Mouse (Mus musculus) WW6 (cell line): ENCODE results near the gene Cbs.
"Not testable (repeated sequence)": the region's sequence is repeated elsewhere in the genome, so short reads cannot be mapped to it uniquely, and the experiment has no call there.

Source experiments
- DNase-seq: peaks from one replicate; pipeline ENCODE4 v3.0.0-alpha.2; 2013; ENCODE audit warnings: low read depth, low spot score

Gene Cbs

DNA sequence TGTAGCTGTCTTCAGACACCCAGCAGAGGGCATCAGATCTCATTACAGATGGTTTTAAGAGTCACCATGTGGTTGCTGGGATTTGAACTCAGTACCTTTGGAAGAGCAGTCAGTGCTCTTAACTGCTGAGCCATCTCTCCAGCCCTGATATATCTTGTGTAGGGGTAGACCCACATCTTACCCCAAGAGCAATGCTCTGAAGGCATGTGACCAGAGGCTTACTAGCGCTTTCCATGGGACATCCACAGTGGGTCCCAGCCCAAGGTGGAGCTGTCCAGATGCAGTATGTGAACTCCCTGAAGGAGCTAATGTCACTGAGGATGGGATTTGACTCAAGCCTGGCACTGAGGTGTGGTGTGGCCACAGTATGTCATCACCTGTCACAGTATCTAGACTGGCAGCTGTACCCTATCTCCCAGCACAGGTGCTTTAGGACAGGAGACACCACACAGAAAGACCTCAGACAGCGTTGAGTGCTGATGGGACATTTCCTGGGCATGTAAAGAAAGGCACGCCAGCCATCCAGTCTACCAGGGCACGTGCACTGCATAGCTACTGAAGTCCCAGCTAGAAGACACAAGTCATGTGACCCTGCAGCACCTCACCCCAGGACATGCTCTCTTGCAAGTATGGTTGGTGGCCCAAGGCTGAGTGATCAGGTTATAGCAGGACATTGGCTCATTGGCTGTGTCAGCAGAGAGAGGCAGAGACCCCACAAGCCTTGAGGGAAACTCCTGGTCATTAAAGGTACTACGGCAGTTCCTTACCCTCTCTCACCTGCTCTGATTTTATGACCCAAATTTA, 9.4 kb upstream of the Cbs start:
- DNase-seq: no peak

DNA sequence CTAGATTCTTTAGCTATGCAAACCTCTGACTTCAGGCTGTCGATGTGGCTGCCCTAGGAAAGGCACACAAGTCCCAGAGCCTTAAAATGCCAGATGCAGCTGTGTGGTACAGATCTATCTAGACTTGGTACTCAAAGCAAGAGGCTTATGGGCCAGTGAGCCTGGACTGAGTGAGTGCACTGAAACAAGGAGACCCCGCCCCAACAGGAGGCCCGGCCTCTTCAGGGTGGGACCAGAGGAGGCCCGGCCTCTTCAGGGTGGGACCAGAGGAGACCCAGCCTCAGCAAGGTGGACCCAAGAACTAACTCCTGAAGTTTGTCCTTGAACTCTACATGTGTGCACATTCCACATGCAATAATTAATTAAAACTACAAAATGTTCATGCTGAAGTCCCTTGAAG, 5.9 kb upstream of the Cbs start:
- no peak for DNase-seq

- no peak for DNase-seq
These were observed 5.3 kb upstream of the Cbs start for GRCm38 (mm10) chr17:31642331-31642730.

GRCm38 (mm10) chr17:31639651-31640050, 2.6 kb upstream of the Cbs start:
- no peak for DNase-seq

DNA sequence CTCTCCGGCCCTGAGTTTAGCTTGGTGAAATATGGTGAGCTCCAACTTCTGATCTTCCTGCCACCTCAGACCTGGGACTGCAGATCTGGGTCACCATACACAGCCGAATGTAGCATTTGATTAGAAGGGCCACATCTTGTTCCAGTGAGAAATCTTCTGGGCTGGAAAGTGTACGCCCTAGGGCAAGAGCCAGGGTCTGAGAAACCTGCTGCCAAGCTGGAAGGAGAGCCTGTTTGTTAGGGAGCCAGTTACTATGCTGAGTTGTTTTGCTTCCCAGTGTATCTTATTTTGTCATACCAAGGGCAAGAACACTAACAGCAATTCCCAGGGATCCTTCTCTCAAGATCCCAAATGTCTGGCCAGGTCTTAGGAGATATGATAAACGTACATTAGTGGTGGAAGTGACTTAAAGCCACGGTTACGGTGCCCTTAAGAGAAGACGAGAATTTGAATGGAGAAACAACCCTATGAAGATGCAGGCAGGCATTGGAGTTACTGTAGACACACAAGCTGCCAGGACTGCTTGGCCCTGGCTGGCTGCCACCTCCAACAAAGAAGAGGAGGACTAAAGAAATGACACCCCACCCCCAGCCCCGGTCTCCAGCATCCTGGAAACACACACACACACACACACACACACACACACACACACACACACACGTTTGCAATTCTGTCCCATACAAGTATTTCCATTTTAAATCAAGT, 980 bp upstream of the Cbs start:
- no peak for DNase-seq

GRCm38 (mm10) chr17:31636277-31636941, 629 bp downstream of the Cbs start:
- DNase-seq: no peak

DNA sequence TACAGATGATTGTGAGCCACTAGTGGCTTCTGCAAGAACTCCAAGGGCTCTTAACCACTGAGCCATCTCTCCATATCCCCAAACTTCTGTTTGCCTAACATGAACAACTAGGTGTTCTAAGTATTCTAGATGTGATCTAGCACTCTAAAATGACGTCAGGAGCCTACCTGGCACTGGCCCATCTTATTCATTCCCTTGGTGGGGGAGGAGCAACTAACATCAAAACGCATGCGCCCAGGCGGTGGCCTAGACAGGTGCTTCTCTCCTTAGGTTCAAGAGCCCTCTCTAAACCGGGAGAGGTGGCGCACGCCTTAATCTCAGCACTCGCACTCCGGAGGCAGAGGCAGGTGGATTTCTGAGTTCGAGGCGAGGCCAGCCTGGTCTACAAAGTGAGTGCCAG, 1.3 kb downstream of the Cbs start:
- DNase-seq: no peak

DNA sequence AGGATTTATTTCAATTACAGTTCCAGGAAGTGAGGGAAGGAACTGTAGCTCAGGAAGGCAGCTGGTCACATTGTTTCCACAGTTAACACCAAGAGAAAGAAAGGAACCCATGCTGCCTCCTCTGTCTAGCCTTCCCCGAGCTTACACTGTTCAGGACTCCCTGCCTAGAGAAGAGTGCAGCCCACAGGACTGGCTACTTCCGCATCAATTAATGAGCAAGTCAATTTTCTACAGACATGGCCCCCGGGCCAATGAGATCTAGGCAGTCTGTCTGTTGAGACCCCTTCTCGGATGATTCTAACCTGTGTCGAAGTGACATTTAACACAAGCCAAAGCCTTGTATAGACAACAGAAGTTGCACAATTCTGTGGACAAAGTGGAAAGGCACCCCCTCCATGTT, 2.1 kb downstream of the Cbs start:
- DNase-seq: no peak

DNA sequence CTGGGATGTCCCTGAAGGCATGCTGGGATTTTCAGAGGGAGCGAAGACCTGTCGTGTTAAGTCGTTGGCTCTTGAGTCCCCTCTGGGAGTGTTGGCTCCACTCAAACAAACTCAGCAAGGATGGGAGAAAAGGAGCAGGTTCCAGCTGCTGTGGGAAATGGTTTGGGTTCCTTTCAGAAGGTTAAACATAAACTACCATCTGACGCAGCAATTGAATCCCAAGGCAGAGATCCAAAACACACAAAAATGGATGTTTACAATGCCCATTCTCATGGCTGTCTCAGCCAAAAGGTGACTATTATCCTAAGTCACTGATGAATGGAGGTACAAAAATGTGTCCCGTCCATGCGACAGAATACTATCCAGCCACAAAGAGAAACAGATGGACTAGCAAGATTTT, 4.0 kb downstream of the Cbs start:
- no peak for DNase-seq

DNA sequence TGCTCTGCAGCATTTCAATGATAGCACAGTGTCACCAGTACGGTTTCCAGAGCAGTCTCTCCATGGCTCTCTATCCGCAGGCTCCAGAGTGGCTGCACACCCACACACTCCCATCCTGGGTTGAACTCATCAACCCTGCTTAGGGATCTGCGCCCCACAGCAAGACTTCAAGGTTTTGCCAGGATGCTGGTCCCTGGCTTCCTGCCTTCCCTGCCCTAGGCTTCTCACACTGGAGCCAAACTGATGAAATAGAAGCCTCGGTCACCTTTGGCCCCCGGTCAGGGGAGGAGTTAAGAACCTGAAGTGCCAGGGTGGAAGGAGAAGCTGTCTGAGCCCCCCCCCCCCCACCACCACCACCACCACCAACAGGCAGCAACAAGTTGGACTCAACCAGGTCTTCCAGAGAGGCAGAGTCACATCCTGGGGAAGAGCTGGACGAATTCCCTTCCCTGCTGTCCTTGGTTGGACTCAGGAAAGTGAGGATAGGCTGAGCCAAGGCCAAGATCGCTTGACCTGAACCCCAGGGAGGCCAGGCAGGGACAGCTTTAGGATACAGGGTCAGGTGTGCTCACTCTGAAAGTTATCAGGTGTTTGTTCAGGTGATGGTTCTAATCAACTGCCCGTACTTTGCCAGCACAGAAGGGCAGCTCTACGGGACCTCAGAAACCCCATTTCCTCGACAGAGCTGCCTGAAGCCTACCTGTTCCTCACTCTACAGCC, 5.8 kb downstream of the Cbs start:
- no peak for DNase-seq

GRCm38 (mm10) chr17:31627961-31628360, 9.1 kb downstream of the Cbs start:
- no peak for DNase-seq

DNA sequence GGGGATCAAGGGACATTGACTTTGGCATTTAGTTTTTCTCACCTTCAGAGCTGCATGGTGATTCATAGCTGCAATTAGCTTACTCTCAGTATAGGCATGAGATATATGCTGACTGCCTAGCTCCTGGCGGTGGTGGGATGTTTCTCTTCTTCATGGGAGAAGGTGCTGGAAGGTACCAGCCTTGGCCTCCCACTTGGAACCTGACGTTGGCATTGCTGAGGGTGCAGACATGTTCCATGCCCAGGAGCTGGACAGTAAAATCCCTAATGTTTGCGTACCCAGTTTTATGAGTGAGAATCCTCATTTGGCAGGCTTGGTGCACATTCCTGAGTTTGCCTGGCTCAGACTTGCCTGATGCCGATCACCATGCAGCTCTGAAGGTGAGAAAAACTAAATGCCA, 13.9 kb downstream of the Cbs start:
- no peak for DNase-seq

- DNase-seq: no peak
These were observed 23.8 kb downstream of the Cbs start for GRCm38 (mm10) chr17:31613086-31613755.

DNA sequence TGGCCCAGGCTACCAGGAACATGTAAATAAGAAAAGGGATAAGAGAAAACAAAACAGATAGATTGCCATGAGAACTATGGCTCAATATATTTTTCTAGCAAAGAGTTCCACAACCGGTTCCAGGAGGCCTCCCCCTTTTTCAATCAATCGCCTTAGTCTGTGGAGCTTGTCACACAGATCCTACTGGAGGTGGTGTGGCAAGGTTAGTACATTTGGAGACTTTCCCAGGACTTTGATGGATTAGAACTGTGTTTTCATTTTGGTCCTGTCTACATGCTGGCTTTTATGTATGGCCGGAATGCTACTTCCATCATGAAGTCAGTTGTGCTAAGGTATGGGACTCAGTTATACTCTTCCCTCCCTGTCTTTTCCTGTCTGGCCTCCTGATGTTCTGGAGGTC, 27.1 kb downstream of the Cbs start:
- no peak for DNase-seq

DNA sequence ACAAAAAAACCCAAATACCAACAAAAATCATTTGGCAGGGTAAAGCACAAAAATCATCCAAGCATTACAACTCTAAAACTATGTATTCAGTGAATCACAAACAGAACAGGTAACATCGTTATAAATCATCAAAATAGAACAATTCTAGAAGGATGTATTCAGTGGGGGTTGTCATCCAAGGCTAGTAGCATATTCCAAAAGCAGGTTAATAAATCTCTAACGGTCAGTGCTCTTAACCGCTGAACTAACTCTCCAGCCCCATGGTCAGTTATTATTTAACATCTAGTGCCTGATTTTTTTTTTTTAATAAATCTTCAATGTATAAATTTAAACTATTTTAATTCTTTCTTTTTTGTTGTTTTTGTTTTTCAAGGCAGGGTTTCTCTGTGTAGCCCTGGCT, 27.9 kb downstream of the Cbs start:
- DNase-seq: not testable (repeated sequence)

DNA sequence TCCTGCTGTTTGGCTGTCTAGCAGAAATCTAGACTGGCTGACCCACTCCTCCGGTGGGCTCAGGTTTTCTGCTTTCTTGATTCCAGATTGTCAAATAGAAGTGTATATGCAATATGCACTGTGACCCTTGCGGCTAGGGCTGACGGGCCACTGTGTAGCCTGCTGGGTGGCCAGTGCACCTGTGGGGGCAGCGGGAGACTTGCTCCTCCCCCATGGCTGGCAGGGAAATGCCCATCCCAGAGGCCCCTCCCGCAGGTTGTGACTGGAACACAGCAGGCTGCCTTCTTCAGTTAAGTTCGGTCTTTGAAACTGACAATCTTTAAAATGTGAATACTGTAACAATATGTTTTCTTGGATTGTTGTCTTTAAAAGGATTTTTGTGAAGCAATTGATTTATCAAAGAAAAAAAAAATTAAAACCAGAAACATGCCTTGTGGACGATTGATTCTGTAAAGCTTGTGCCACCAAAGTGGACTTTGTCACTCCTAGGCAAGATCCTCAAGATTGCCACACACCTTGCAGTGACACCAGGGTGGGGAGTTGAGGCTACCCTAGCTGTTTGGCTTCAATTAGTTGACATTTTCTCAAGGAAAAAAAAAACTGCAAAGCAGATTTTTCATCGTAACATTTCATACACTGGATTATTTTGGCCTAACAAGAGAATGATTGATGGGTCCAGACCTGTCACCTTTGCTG, 29.6 kb downstream of the Cbs start:
- DNase-seq: no peak

- DNase-seq: no peak
These were observed 30.6 kb downstream of the Cbs start for GRCm38 (mm10) chr17:31606424-31606823.

DNA sequence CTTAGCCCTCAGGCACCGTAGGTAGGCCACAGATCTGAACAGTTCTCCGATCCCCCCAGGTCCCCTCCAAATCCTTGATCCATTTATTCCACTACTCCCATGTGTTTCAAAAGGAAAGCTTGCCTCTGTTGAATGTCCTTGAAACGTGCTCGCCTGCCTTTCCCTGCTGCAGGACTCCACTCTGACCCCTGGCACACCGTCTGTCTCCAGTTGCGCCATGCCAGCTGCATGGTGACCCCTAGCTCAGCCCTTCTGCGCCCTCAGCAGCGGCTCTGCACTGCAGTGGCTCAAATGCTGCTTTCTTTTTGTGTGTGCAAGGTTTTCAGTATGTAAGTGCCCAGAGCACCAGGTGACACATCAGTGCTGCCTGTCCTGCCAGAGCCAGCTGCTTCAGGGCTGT, 38.4 kb downstream of the Cbs start:
- DNase-seq: no peak

DNA sequence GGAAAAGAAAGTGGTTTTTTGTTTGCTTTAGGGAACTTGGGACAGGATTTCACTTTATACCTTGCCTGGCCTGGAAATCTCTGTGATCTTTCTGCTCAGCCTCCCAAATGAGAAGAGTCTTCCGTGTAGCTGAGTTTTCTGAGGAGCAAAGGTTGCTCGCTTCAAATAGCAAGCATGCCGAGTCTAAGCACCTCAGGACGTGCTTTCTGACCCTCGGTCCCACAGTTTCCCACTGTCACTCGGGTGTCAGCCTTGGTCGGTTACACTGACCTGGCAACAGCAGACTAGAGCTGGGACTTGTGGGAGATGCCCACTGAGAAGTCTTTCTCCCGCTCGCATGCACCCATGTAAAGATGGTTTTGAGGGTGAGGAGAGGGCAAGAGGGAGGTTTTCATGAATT, 39.1 kb downstream of the Cbs start:
- no peak for DNase-seq

DNA sequence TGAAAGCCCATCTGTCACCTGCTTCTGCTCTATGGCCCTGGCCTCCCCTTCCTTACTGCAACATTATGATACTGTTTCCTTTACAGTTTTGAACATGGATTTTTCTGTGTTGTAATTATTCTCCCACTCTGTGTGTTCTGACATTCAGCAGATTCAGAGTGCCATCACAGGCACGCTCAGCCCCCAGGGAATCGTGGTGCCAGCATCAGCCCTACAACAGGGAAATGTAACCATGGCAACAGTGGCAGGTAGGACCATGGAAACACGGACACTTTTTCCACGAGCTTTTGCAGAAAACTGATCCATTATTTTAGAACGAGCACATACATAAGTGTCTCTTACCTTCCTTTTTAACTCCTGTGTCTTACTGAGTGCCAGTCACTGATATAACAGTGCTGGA, 42.0 kb downstream of the Cbs start:
- no peak for DNase-seq

GRCm38 (mm10) chr17:31594590-31594989, 42.4 kb downstream of the Cbs start:
- DNase-seq: no peak
